Mouse (Mus musculus) R1 (cell line): ENCODE results near the gene Wdr95.

Experiments used
- DNase-seq: peaks from one replicate; pipeline ENCODE4 v3.0.0-alpha.2; 2018; ENCODE audit warnings: low read depth, low spot score

Wdr95 gene

DNA sequence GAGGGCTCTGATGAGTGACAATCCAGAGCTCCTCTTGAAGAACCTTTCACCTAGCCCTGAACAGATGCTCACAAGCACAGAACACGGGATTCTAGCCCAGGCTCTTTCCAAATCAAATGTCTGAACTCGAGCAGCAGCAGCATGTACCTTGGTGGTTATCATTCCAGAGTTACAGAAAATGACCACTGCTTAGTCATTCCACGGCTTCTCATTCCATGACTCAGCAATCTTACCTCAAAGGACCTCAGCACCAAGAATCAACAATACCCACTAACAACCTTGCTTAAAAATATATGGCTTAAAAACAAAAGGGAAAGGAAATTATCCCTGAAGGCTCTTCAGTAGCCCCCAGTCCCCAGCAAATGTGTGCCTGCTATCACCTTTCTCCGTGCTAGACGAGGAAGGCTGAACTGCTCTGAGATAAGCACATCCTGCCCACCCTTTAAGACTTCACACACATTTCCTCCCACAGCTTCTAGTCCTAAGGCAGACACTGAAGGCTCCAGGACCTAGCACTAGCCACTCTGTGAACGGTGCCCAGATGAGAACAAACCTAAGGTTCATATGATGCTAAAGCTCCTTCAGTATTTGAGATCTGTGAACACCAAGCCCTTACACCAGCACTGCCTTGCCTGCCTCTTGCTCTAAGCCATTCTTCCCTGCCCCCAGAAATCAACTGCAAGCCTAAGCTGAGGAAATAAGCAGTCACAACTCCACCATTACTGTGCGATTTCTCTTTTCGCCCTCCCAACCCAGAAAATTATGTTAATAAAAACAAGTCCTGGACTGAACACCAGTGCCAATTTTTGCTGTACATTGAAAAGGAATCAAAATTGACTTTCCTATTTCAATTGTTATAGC is 95.6 kb downstream of the Wdr95 start:
- no peak for DNase-seq

DNA sequence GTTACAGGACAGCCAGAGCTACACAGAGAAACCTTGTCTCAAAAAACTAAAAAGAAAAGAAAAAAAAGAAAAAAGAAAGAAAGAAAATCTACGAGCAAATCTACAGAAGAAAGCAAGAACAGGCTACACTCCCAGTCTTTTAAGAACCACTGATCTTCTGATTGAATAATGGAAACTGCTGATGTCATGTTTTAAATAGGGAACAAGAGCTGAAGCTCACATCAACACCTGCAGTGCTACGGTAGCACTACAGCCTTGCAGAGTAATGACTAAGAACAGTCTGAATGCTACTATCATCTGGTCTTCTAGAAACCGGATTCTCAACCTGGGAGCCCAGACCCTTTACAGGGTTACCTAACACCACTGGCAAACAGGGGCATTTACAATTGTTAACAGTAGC is 97.1 kb downstream of the Wdr95 start:
- DNase-seq: no peak

DNA sequence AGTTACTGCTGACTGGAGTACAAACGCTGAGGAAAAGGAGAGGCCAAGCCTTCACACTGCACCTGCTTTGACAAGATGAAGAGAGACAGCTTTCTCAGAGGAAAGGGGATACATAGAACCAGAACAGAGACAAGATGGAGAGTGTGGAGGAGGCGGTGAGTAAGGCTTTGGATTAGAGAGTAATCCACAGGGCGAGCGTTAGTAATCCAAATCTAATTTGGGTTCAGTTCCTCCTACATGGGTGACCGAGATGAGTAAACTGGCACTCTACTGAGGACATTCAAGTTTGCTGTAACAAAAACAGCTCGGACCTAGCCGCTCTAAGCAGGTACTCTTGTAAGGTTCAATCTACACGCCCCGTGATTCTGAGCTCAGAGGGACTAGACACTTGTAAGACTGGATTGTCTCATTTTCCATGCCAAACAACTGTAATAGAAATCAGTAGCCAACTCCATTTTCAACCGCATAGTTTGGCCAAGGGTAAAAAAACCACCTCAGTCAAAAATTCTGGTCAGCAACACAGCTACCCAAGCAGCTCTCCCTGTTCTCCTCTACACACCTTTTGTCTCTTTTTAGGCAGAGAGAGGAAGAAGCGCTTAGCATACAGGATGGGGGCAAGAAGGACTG is 106.0 kb downstream of the Wdr95 start:
- DNase-seq: no peak

GRCm38 (mm10) chr5:149635556-149635955 is 107.1 kb downstream of the Wdr95 start:
- no peak for DNase-seq

GRCm38 (mm10) chr5:149636075-149636920 is 107.8 kb downstream of the Wdr95 start, which contains the start of gene Hsph1:
Hsph1 (minus strand) TSS chr5:149636376.
- DNase-seq: peak; percentile 99

DNA sequence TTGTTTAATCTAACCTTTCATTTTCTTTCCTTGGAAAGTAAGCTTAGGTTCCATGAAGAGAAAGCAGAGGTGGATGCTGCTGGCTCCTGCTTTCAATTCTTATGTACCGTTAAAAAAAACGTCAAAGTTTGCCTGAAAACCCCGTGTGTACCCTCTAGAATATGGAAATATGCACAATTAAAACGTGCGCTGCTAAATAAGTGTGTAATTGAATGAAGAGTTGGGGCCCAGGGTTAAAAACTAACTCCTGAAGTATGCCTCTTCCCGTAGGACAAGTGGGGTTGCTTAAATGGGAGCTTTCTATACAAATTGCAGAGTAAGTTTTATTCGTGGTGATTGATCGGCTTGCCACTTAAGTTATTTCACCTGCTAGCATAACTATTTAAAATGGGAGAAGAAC is 108.8 kb downstream of the Wdr95 start:
- no peak for DNase-seq

DNA sequence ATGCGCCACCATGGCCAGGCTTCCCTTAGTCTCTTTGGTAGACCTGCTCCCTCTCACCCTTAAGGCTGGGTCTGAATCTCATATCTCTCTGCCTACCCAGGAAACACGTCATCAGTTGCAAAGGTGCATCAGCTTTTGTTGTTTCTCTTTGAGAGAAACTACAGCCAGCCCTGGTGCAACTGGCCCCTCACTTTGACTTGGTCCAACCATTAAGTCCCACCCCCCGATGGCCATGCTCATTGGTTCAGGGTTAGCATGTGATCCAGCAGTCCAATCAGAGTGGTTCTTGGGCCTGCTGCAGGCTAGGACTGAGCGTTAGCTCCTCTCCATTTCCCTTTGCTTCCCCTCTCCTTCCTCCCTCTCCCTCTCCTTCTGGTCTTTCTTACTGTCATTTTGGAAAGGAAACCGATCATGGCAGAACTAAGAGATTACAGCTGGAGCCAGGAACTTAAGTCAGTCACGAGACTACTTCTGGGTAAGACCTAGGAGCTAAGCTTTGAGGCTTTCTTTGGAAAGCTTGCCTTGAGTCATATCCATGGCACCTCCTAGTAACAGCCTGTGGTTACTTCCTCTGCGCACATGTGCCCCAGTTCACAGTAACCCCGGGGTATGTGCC is 112.9 kb downstream of the Wdr95 start:
- peak; percentile 98 for DNase-seq

- DNase-seq: peak; percentile 45
Observed at GRCm38 (mm10) chr5:149642366-149642765, 113.9 kb downstream of the Wdr95 start.

DNA sequence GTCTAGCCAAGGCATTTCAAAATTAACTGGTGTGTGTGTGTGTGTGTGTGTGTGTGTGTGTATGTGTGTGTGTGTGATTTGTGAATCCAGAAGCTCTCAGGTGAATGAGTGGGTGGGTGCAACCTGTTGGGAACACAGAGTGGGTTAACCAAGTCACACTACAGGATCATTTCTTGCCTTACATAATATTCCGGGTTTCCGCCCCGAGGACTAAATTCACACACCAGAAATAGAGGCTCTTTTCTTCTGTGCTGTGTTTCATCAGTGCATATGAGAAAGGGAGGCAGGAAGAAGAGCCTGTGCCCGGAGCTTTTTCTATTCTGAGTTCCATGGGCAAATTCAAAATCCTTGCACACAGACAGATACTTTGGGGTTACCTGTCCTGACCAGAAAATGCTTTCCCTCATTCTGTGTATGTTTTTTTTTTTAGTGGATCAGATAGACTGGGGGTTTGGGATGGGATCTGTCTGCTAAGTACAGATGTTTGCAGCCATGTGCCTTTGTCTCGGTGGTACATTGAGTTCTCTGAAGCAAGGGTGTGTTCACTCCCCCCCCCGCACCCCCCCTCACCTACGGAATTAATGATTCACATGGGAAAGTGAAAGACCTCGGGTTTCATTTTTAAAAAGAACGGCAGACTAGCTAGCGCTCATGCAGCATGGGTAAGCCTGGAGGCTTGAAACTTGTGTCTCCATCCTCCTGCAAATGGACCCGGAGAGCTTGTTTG is 114.5 kb downstream of the Wdr95 start:
- DNase-seq: no peak

- DNase-seq: no peak
Observed at GRCm38 (mm10) chr5:149647367-149648115, 119.1 kb downstream of the Wdr95 start.

GRCm38 (mm10) chr5:149648196-149648595 is 119.7 kb downstream of the Wdr95 start:
- DNase-seq: no peak

GRCm38 (mm10) chr5:149648895-149649406 is 120.5 kb downstream of the Wdr95 start:
- peak; percentile 72 for DNase-seq

DNA sequence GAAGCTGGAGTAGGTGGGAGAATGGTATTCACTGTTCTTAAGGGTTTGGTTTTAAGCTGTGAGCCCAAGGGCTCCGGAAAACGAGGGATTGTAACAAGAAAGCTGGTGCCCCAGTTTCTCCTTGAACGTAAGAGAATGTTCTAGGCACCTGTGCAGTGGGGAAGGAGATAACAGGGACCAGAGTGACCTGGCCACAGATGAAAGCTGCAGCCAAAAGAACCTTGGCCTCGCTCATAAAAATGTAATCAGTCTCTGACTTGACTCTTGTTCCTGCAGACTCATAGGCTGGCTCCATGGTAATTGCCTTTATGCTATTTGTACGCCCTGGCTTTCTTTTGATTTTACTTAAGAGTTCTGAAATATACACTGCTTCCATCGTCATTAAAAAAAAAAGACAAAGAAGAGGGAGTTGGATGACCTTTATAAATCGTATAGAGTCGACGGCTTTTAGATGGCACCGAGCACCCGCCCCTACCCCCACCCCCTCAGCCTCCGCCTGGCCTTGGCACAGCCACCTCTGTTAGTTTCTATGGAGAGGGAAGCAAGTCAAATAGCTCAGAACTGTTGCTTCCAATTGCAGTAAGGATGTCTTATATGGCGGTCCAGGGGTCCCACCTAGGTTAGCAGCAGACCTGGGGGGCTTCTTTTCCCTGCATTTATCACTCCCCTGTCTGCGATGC is 121.2 kb downstream of the Wdr95 start:
- no peak for DNase-seq

- no peak for DNase-seq
Observed at GRCm38 (mm10) chr5:149650179-149650553, 121.7 kb downstream of the Wdr95 start.

DNA sequence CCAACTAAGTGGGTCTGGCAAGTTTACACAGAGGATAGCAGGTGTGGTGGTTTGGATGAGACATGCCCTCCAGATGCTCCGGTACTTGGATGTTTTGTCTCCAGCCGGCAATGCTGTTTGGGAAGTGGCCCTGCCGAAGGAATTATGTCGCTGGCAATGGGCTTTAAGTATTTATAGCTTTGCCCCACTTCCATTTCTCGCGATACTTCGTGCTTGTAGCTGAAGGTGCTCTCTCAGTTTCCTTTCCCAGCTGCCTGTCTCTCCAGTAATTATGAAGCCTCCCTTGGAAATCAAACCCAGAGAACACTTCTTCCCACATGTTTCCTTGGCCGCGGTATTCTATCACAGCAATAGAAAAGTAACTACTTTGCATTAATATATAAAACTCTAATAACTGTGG is 127.2 kb downstream of the Wdr95 start:
- DNase-seq: no peak

DNA sequence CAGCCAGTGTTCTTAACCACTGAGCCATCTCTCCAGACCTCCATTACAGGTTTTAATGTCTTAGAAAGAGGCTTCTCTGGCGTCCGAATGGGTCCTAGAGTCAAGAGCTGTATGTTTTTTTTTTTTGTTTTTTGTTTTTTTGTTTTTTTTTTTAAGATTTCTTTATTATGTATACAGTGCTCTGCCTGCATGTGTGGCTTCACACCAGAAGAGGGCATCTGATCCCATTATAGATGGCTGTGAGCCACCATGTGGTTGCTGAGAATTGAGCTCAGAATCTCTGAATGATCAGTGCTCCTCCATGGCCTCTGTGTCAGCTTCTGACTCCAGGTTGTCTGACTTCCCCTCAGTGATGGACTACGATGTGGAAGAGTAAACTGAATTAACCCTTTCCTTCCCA is 129.5 kb downstream of the Wdr95 start:
- DNase-seq: no peak

- DNase-seq: peak; percentile 75
Observed at GRCm38 (mm10) chr5:149658741-149659413, 130.4 kb downstream of the Wdr95 start.

DNA sequence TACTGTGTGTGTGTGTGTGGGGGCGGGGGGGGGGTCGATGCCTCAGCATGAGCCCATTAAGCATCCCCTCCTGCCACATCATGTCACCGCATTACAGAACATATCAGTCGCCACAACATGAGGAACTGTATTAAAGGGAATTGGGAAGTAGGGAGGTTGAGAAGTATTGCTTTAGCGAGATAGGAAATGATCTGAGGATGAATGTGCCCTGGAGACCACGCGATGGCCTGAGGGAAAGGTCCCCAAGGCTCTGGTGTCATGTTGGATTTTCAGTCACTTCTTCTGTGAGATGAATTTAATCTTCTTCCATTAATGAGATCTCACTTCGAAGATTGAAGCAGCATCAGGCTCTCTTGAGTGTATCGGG is 130.9 kb downstream of the Wdr95 start:
- no peak for DNase-seq

DNA sequence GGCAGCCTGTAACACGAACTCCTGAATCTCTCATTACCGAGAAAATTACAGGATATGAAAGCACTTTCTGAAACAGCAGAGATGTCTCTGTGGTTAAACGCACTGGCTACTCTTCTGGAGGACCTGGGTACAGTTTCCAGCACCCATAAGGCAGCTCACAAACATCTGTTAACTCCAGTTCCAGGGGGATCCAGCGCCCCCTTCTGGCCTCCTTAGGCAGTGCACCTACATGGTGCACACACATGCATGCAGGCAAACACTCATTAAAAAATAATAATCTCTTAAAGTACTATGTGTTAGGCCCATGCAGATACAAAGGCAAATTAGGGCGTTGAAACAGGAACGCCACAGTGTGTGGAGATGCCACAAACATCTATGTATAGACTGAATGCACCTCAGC is 132.9 kb downstream of the Wdr95 start:
- DNase-seq: no peak
